Mouse (Mus musculus): ENCODE measurements at regions not wholly inside any gene's neighbourhood (a gene's known extent, or its start where the extent isn't known, plus 50 kb on each side); places are given as distances from the start of the nearest gene placed in this dataset.
A peak's percentile ranks its signal among the peaks of the same experiment; 100 is the strongest.

DNA sequence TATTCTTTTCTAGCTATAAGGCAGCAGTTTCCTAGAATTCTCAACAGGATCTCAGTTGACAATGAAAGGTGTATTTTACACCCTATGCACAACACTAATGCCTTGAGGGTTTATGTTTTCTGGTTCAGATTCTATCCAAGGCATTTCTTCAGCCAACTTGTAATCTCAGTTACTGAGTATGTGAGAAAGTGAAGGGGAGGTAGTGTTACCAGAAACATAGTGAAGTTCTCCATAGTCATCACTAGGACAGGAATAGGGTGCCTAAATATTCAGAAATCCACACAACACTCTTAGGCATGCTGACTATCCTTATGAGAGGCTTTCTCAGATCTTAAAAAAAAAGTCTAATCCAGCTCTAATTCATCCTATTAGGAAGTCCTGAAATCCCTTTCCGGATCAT is 1228.2 kb upstream of the Cntnap5a start:
- Histone ChIP-seq H3K4me3 (no peak overlapping the region), H3K27ac (no peak overlapping the region)
- TF ChIP-seq CTCF (conservative IDR thresholded peaks at IDR 0.05): no peak
- DNase-seq (ENCODE audit: low spot score in 2 of 2): no peak

DNA sequence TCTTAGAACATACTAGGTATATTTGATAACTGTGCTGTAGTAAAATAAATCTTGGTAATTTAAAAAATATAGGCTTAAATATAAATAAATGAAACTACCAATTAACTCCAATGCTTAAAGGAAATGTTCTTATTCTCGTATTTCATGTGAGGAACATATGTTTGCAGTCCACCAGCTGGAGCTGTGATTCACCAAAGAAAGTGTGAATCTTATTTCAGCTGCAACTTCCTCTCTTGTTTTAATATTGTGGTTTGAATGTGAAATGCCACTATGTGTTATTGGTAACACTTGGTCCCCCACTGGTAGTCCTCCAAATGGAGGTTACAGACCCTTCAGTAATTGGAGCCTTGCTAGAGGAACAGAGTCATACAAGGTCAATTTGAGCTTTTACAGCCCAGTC is 1188.1 kb upstream of the Cntnap5a start:
- no peak overlapping the region for H3K4me3 ChIP-seq
- DNase-seq (ENCODE audit: low spot score in 2 of 2): no peak
- no peak overlapping the region for H3K27ac ChIP-seq
- no peak for TF ChIP-seq CTCF (conservative IDR thresholded peaks at IDR 0.05)

DNA sequence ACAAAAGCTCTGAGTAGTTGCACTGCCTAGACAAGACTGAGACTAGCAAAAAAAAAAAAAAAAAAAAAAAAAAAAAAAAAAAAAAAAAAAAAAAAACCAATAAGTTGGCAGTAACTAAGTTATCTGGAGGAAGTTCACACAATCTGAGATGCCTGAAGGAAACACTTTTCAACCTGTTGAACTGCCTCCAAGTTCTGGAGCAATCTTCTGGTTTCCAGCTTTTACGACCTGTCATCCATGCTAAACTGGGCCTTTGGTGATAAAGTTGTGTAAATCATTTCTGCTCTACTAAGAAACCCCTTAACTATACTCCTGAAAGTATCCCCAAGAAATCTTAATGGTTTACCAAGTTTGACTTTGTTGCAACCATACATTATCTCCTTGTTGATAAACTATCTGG is 1168.8 kb upstream of the Cntnap5a start:
- Histone ChIP-seq H3K27ac (no peak overlapping the region), H3K4me3 (no peak overlapping the region)
- no peak for DNase-seq (ENCODE audit: low spot score in 2 of 2)
- TF ChIP-seq CTCF (conservative IDR thresholded peaks at IDR 0.05): no peak

DNA sequence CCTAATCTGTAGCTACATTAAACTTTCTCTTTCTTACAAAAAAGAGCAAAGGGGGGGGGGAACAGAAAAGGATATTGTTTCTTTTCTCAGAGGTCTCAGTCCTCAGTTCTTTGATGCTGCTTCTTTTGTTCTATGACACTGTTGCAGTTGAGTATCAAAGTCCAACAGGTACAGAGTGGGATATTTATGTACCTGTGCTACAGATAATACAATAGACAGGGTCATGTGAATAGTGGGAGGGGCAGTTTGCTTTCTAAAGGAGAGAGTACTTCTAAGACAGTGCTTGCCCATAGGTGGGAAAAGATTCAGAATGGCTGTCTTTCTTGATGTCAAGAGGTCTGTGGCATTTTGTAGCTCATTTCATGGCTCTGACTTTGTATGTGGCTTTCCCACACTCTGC is 1164.7 kb upstream of the Cntnap5a start:
- no peak for TF ChIP-seq CTCF (conservative IDR thresholded peaks at IDR 0.05)
- Histone ChIP-seq H3K27ac (no peak overlapping the region), H3K4me3 (no peak overlapping the region)
- no peak for DNase-seq (ENCODE audit: low spot score in 2 of 2)

DNA sequence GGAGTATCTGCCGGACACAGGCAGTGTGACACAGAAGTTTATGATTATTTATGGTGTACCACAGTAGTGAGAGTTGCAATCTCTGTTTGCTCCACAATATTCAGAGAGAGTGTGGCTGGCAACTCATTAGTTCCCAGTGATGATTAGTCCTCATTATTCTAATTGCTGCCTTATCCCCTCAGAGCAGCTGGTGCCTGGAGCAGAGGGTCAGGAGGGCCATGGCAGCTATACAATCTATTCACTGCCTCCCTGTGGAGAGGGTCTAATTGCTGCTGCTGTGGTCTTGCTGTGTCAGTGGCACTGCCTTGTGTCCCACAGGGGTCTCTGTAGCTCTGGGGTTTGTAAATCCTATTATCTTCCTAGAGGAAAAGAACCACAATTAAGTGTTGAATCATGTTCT is 1156.0 kb upstream of the Cntnap5a start:
- no peak for DNase-seq (ENCODE audit: low spot score in 2 of 2)
- H3K4me3 ChIP-seq: no peak overlapping the region
- TF ChIP-seq CTCF (conservative IDR thresholded peaks at IDR 0.05): no peak
- H3K27ac ChIP-seq: no peak overlapping the region

DNA sequence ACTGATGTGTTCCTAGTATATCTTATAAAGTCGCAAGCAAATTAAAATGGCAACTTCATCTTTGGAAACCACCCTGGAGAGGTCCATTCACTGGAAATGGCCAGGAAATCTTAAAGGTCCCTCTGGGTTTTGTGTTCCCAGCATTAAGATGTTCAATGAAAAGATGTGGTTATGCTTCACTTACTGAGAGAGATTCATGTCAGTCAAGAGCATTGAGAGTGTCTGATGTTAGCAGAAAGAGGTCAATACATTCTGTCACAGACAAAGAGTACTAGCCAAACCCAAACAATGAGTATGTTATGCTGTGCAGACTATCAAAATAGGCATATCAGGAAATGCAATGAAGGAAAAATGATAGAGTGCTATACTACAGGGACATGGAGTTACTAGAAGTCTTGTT is 1150.7 kb upstream of the Cntnap5a start:
- no peak for TF ChIP-seq CTCF (conservative IDR thresholded peaks at IDR 0.05)
- H3K4me3 ChIP-seq: no peak overlapping the region
- no peak for DNase-seq (ENCODE audit: low spot score in 2 of 2)
- no peak overlapping the region for H3K27ac ChIP-seq

DNA sequence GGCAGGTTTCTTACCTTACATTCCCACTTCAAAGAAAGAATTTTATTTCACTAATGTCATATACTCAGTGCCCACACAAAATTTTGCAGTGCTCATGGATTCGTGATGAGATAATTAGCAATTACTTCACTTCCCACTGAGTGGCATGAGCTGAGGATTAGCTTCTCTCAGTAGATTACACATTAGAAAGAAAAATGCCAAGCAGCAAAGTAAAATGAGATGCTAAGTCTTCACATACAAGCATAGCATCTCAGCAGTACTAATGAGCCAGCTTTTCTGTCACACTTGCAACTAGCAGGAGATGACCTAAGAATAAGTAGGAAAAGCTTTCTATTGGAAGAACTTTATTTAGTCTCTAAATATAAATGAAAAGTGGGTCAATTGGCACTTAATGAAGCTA is 1137.6 kb upstream of the Cntnap5a start:
- no peak overlapping the region for H3K4me3 ChIP-seq
- H3K27ac ChIP-seq: no peak overlapping the region
- no peak for TF ChIP-seq CTCF (conservative IDR thresholded peaks at IDR 0.05)
- no peak for DNase-seq (ENCODE audit: low spot score in 2 of 2)

DNA sequence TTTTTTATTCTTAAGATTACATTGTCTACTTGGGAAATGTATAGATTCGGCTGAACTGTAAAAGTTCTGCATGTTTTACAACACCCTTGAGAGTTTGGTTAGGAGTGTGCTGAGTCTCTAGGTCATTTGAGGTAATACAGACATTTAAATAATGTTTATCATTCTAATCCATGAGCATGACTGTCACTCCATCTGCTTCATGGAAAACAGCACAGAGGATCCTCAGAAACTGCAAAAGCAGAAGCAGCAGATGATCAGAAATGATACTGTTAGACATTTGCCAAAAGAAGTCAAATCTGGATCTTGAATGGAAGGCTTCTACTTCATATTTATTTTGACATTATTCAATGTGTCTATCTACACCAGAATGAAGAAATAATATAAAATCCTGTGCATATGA is 1131.8 kb upstream of the Cntnap5a start:
- Histone ChIP-seq H3K27ac (no peak overlapping the region), H3K4me3 (no peak overlapping the region)
- DNase-seq (ENCODE audit: low spot score in 2 of 2): peak; percentile 16 to 41
- no peak for TF ChIP-seq CTCF (conservative IDR thresholded peaks at IDR 0.05)

DNA sequence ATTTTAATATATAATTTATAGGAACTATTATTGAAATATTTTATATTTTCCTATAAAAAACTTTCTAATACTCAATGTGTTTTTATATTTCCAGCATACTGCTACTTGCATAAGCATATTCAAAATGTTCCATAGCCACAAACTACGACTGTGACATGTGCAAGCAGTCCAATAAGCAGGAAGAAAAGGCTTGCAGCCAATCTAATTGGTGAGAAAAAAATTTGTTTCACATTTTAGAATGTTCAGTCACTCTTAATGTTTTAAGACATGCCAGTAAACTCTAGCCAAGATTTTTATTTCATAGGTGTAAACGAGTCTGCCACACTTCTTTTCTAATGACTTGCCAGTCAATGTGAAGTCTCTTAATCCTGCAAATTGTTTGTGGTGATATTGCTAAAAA is 1130.1 kb upstream of the Cntnap5a start:
- H3K27ac ChIP-seq: no peak overlapping the region
- H3K4me3 ChIP-seq: no peak overlapping the region
- DNase-seq (ENCODE audit: low spot score in 2 of 2): no peak
- TF ChIP-seq CTCF (conservative IDR thresholded peaks at IDR 0.05): no peak

All from layer of hippocampus, adult 2 months (tissue).